Mouse (Mus musculus) left cerebral cortex, postnatal 14 days (tissue): Measurements from ENCODE around the gene A430005L14Rik. TPM values are rescaled to one million over a fixed set of nuclear protein-coding genes. Genes with fewer than 3 reads are reported as not detected.
A peak's percentile ranks its signal among the peaks of the same experiment; 100 is the strongest.
"Not testable (repeated sequence)": the region's sequence is repeated elsewhere in the genome, so short reads cannot be mapped to it uniquely, and the experiment has no call there.

Experiments
- DNase-seq, 2 experiments: peaks; one replicate each; pipeline ENCODE4 v3.0.0; 2021 to 2022; ENCODE audit warnings: low spot score in 2 of 2, mixed read lengths in 1 of 2
- intact Hi-C: fragments of 180-260 bp; cut with DNase I; formaldehyde crosslinking; loops from one replicate; pipeline ENCODE4 v1.15.1; 2025
- long read RNA-seq, 2 experiments: library from polyadenylated mRNA; stranded (forward); transcript quantifications; one replicate each; pipeline ENCODE4 v2.0.0; 2021
- total RNA-seq, 2 experiments: library from RNA; stranded (reverse); gene quantifications; 2 replicates each; pipeline ENCODE4 v1.2.3; 2021

The A430005L14Rik gene
- 10 to 100 TPM; 22.1 to 23.2 TPM for total RNA-seq
- long read RNA-seq, experiment 1, transcript A430005L14Rik-201 (4 exons, 1,098 nt): major isoform, 25 of 34 reads
- long read RNA-seq, experiment 1, transcript A430005L14Rik-207 (4 exons, 940 nt): minor isoform, 6 of 34 reads
- long read RNA-seq, experiment 1, partial matches to known transcripts: 2 of 34 reads
- long read RNA-seq, experiment 1, other reads (novel, unspliced or antisense): 1 of 34 reads
- long read RNA-seq, experiment 2, transcript A430005L14Rik-207 (4 exons, 940 nt): minor isoform, 6 of 36 reads
- long read RNA-seq, experiment 2, transcript A430005L14Rik-201 (4 exons, 1,098 nt): major isoform, 27 of 36 reads
- long read RNA-seq, experiment 2, partial matches to known transcripts: 0 of 36 reads
- long read RNA-seq, experiment 2, other reads (novel, unspliced or antisense): 2 of 36 reads

- DNase-seq: peak; percentile 97 to 99
- intact Hi-C loops: loop anchor here (10.0 kb wide), 1 partner anchor 1662 kb away; the partner anchor contains the start of genes Hes3 and Icmt
Observed at GRCm38 (mm10) chr4:153956569-153957405, at the start of gene A430005L14Rik. A430005L14Rik (plus strand) TSS chr4:153957237.

DNA sequence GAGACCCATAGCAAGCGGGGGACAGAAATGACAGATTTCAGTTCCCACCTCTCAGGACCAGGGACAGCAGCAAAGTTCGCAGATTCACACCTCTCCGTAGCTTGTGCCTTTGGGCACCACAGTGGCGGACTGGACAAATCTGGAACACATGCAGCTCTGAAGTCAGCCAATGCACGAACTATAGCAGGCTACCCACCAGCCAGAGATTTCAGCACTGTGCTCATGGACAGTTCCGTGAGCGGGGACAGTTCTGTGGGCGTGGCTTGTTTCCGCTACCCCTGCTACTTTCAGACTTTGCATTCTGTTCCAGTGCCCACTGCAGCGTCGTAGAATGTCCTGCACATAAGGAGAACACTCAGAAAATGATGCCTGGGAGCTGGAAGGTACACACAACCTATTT lies 49.5 kb upstream of the A430005L14Rik start:
- DNase-seq: no peak

DNA sequence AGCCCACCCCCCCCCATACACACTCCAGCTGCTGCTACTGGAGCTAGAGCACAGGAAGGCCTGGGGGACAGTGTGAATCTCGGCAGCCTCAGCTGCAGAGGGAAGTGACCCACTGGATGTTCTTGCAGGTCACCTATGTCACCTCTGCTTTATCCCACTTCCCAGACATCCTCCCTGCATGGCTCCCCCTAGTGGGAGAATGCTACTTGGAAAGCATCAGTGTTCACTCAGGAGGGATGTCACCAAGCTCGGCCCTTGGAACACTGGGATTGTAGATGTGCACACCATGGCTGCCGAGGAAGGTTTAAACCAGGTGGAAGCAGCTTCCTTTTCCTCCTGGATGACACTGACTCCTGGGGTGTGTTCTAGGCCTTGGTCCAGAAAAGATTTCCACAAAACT lies 43.4 kb upstream of the A430005L14Rik start:
- intact Hi-C loops: no loop called here
- no peak for DNase-seq

More for the DNA sequence above, 49.5 kb upstream of the A430005L14Rik start:
- intact Hi-C loops: no loop called here

GRCm38 (mm10) chr4:153917773-153918500 lies 39.1 kb upstream of the A430005L14Rik start:
- peak in 1 of 2 experiments; percentile 40 for DNase-seq

GRCm38 (mm10) chr4:153920517-153921233 lies 36.4 kb upstream of the A430005L14Rik start:
- no peak for DNase-seq
- intact Hi-C loops: no loop called here

More at GRCm38 (mm10) chr4:153917773-153918500, 39.1 kb upstream of the A430005L14Rik start:
- intact Hi-C loops: no loop called here

- DNase-seq, intact Hi-C loops: not testable (repeated sequence)
Observed at GRCm38 (mm10) chr4:153922090-153922489, 34.9 kb upstream of the A430005L14Rik start.

DNA sequence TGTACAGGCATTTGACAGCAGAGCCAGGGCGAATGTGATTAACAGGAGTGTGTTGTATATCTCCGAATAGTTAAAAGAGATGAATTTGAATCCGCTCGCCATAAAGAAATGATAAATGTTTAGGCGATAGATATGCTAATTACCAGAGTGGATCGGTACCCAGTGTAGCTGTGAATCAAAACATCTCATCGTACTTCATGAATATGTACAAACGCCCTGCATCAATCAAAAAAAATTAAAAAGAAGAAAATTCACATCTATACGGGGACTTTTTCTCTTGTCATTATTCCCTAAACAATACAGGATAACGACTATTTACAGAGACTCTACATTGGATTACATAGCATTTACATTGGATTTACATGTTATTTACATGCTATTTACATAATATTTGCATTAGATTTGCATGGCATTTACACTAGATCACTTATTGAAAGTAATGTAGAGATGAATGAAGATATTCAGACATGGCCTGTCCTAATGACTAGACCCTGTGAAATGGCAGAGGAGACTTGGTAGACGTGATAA lies 28.2 kb upstream of the A430005L14Rik start:
- no peak for DNase-seq
- intact Hi-C loops: no loop called here

DNA sequence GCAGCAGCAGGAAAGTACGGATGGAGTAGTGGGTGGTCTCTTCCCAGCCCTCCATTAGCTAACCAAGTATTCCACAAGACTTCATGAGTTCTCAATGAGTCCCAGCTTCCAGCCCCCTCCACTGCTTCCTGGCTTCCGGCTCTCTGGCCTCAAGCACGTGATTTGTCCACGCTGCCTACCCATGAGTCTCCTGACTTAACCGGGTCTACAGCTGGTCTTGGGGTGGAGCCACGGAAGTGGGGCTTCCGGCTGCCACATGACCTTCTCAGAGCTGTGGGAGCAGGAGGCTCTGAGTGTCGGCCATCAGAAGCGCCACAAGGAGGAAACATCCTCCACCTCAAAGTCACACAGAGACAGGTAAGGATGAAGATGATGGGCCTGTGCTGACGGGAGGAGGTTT lies 27.6 kb upstream of the A430005L14Rik start:
- intact Hi-C loops: no loop called here
- no peak for DNase-seq

- intact Hi-C loops: no loop called here
Observed at GRCm38 (mm10) chr4:153929921-153930320, 27.1 kb upstream of the A430005L14Rik start.

DNA sequence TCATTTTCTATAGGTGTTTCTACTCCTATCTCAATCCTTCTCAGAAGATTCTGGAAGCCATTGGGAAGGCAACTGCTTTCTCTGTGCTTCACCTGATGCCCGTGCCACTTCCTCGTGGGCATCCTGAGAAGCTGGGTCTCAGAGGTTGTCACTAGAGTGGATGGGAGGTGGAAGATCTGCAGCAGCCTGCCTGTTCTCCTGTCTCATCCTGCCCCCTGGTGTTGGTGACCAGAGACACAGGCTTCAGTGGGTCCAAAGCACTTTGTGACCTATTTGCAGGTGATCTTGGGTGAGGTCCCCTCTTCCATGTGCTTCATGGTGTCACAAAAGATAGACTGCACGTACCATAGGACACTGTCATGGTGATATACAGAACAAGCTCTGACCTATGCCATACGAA lies 13.8 kb upstream of the A430005L14Rik start:
- intact Hi-C loops: loop anchor here (5.0 to 10.0 kb wide), 4 partner anchors 136 to 1408 kb away; partner anchors contain the start of gene Ajap1
- peak in 1 of 2 experiments; percentile 65 for DNase-seq

More at GRCm38 (mm10) chr4:153929921-153930320, 27.1 kb upstream of the A430005L14Rik start:
- DNase-seq: no peak

GRCm38 (mm10) chr4:153944261-153944660 lies 12.8 kb upstream of the A430005L14Rik start:
- DNase-seq: no peak
- intact Hi-C loops: loop anchor here (5.0 to 10.0 kb wide), 4 partner anchors 137 to 1409 kb away; partner anchors contain the start of gene Ajap1

DNA sequence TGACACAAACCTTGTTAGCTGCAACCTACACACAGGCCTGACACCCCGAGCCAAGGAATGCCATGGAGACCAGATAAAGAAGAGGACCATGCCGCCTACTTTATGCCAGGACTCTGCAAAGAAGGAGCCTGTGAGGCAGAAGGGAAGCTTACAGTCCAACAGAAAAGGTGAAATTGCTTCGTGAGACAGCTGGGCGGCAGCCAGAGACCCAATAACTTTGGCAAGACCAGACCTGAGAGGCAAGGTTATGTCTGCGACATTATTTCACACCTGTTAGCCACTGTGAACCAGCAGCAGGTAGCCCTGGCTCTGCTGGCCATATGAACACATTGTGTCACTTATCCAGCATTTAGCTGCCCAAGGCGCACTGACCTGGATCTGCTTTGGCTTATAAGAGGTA lies 11.3 kb upstream of the A430005L14Rik start:
- intact Hi-C loops: loop anchor here (10.0 kb wide), 2 partner anchors 1211 to 1411 kb away; no protein-coding TSS in a partner anchor
- DNase-seq: no peak

GRCm38 (mm10) chr4:153950372-153950771 lies 6.7 kb upstream of the A430005L14Rik start:
- intact Hi-C loops: loop anchor here (10.0 kb wide), 1 partner anchor 1656 kb away; the partner anchor contains the start of genes Hes3 and Icmt

GRCm38 (mm10) chr4:153951150-153951549 lies 5.9 kb upstream of the A430005L14Rik start:
- DNase-seq: peak in 1 of 2 experiments; percentile 59
- intact Hi-C loops: loop anchor here (10.0 kb wide), 1 partner anchor 1656 kb away; the partner anchor contains the start of genes Hes3 and Icmt

More at GRCm38 (mm10) chr4:153950372-153950771, 6.7 kb upstream of the A430005L14Rik start:
- DNase-seq: no peak

- DNase-seq: no peak
- intact Hi-C loops: loop anchor here (10.0 kb wide), 1 partner anchor 1657 kb away; the partner anchor contains the start of genes Hes3 and Icmt
Observed at GRCm38 (mm10) chr4:153951692-153952091, 5.3 kb upstream of the A430005L14Rik start.

DNA sequence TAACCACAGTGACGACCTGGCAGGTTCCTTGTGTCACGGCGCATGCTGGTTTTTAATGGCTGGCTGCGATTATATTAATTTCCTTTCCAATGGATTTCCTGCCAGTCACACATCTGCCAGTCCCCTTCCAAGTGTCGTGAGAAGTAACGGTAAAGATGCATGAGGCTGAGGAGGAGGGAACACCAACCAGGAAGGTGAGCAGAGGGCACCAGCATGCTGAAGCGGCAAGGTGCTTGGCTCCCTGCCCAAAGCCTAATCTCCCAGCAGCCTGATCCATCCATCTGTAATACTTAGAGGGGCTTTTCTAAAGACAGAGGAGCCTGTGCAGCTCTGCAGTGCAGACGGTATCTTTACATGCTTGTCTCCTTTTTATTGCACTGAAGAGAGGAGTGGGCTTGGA lies 1.4 kb upstream of the A430005L14Rik start:
- intact Hi-C loops: loop anchor here (10.0 kb wide), 1 partner anchor 1661 kb away; the partner anchor contains the start of genes Hes3 and Icmt
- DNase-seq: no peak

DNA sequence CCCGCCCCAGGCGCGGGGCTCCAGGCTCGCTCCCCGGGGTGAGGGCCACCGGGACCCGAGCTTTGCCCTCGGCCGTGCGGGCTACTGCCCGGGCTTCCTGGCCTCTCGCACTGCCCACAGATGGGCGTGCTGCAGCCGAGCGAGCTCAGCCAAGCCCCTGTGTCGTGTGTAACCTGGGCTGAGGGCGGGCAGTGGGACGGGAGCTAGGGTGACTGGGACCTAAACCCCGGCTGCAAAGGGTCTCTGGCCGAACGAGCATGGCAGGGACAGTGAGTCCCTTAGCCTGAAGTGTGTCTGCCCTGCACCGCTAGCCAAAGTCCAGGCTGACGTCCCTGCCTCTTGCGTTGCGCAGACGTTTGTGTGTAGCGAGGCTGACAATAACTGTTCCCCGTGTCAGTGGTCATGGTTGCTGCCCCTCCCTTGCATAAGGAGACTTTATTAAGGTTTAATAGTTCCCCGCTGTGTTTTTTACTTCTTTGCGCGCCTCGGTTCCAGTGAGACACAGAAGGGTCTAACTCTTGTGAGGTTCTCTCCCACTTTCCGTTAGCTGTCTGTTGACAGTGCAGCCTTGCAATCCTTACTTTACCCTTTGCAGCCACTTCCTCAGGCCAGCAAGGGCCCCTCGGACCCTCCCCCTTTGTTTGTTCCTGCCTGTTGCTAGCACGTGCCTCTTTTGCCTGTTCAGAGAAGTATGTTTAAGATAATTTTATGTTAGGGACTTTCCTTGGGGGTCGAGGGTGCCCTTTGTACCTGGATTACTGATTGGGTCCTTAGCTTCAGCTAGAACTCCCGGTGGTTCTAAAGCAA lies 610 bp downstream of the A430005L14Rik start:
- DNase-seq: no peak

More for the DNA sequence above, 610 bp downstream of the A430005L14Rik start:
- intact Hi-C loops: loop anchor here (10.0 kb wide), 1 partner anchor 1663 kb away; the partner anchor contains the start of genes Hes3 and Icmt
